Mouse (Mus musculus): ENCODE data around the gene Pgpep1.

DNA sequence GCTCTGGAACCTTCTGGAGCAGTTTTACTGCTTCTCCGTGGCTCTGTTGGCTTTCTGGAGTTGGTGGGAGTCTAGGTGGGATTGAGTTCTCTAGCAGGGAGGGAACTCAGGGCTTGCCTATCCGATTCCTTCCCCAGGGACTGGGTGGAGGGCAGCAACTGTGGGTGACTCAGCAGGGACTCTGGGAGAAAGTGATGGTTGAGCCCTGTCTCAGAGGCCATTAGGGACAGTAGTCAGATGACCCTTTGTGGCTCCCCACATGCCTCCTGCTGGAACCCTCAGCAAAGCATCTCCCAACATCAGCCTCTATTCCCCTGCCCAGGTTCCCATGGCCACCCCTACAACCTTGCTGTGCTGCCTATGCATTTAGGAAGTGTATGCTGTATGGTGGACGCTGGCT is 17.2 kb downstream of the Pgpep1 start:
- TF ChIP-seq HCFC1 (IDR thresholded peaks at IDR 0.05; ENCODE audit: borderline replicate concordance, insufficient read depth, low read length) (no peak), MAFK (IDR thresholded peaks at IDR 0.05; ENCODE audit: insufficient read depth, low read depth, low read length) (no peak), ZNF384 (IDR thresholded peaks at IDR 0.05; ENCODE audit: low read depth, low read length) (no peak), CHD2 (IDR thresholded peaks at IDR 0.05; ENCODE audit: low read depth, low read length) (no peak)

Measured in ES-E14 (cell line).